Mouse (Mus musculus) CH12.LX (cell line): ENCODE measurements around the gene Lin7b. TPM values are rescaled to one million over a fixed set of nuclear protein-coding genes. Genes with fewer than 3 reads are reported as not detected.
"Not testable (repeated sequence)": the region's sequence is repeated elsewhere in the genome, so short reads cannot be mapped to it uniquely, and the experiment has no call there.

ENCODE experiments used
- DNase-seq: peaks from one replicate; pipeline ENCODE4 v3.0.0-alpha.2; 2013; ENCODE audit errors: extremely low read depth
- H3K27ac ChIP-seq: 2 replicates; pipeline ENCODE4 v1.5.1; 2012; ENCODE audit warnings: low read depth, mild to moderate bottlenecking, control low read depth, moderate library complexity; ENCODE audit not compliant: insufficient read depth
- H3K27me3 ChIP-seq: replicated peaks from 2 replicates; pipeline ENCODE3; 2012; ENCODE audit warnings: inconsistent platforms
- H3K36me3 ChIP-seq, 2 experiments: replicated peaks in 1 of 2; 2 replicates each; pipeline versions ENCODE3 to v1.6.1; 2012; ENCODE audit warnings: inconsistent platforms in 1 of 2, low read length in 1 of 2, mild to moderate bottlenecking in 1 of 2, mixed read lengths in 1 of 2, moderate library complexity in 1 of 2; ENCODE audit not compliant: control insufficient read depth in 1 of 2, insufficient read depth in 1 of 2
- H3K4me1 ChIP-seq, 2 experiments: 2 replicates each; pipeline ENCODE4 v1.6.1; 2012; ENCODE audit warnings: inconsistent platforms in 1 of 2, moderate library complexity in 1 of 2; ENCODE audit not compliant: insufficient read depth in 2 of 2, control insufficient read depth in 1 of 2
- H3K4me2 ChIP-seq: 2 replicates; pipeline ENCODE4 v1.6.1; 2012; ENCODE audit warnings: low read depth, mild to moderate bottlenecking, control low read depth; ENCODE audit not compliant: poor library complexity, insufficient read depth, severe bottlenecking
- H3K4me3 ChIP-seq, 3 experiments: fragments of 150-350 bp in 1 of 3; sonication (generic) in 1 of 3; replicated peaks in 1 of 3; 2 replicates each; pipeline versions ENCODE3 to v1.5.1; 2011 to 2012; ENCODE audit warnings: low read depth in 2 of 3, low read length in 2 of 3, mild to moderate bottlenecking in 2 of 3, moderate library complexity in 2 of 3, control low read depth in 1 of 3, improper control_type of control experiment in 1 of 3, inconsistent platforms in 1 of 3, mixed read lengths in 1 of 3; ENCODE audit not compliant: poor library complexity in 1 of 3
- H3K79me2 ChIP-seq: replicated peaks from 2 replicates; pipeline ENCODE4 v1.6.1; 2012; ENCODE audit warnings: mild to moderate bottlenecking, moderate library complexity; ENCODE audit not compliant: control insufficient read depth, poor library complexity, insufficient read depth, severe bottlenecking; ENCODE audit errors: extremely low read depth
- H3K9ac ChIP-seq: 2 replicates; pipeline ENCODE4 v1.6.1; 2012; ENCODE audit warnings: low read depth, mild to moderate bottlenecking, control low read depth, moderate library complexity; ENCODE audit not compliant: insufficient read depth
- H3K9me3 ChIP-seq: replicated peaks from 2 replicates; pipeline ENCODE3; 2012; ENCODE audit warnings: low read length, inconsistent platforms, mixed read lengths
- BHLHE40 ChIP-seq: IDR thresholded peaks from 2 replicates; pipeline ENCODE4 v1.6.1; 2011; ENCODE audit warnings: mild to moderate bottlenecking, low read depth, low read length, improper control_type of control experiment
- CTCF ChIP-seq, 2 experiments: IDR thresholded peaks in 1 of 2; conservative IDR thresholded peaks in 1 of 2; 2 replicates each; pipeline ENCODE4 v1.5.1; 2011 to 2012; ENCODE audit warnings: low read depth in 2 of 2, low read length in 2 of 2, improper control_type of control experiment in 1 of 2, inconsistent platforms in 1 of 2, mild to moderate bottlenecking in 1 of 2, moderate library complexity in 1 of 2
- ETS1 ChIP-seq: conservative IDR thresholded peaks from 2 replicates; pipeline ENCODE4 v1.6.1; 2012; ENCODE audit warnings: low read depth, mild to moderate bottlenecking, inconsistent platforms, low read length, improper control_type of control experiment, moderate library complexity
- HCFC1 ChIP-seq: IDR thresholded peaks from 2 replicates; pipeline ENCODE4 v1.6.1; 2012; ENCODE audit warnings: low read depth, mild to moderate bottlenecking, inconsistent platforms, low read length, improper control_type of control experiment
- MAFK ChIP-seq: IDR thresholded peaks from 2 replicates; pipeline ENCODE4 v1.6.1; 2011; ENCODE audit warnings: low read length, improper control_type of control experiment; ENCODE audit not compliant: insufficient replicate concordance
- POLR2AphosphoS2 ChIP-seq: IDR thresholded peaks from 2 replicates; pipeline ENCODE4 v1.6.1; 2011; ENCODE audit warnings: low read depth, low read length, improper control_type of control experiment
- dilution Hi-C: fragments of 300-500 bp; cut with MboI; formaldehyde crosslinking; loops from 2 replicates; pipeline ENCODE4 v1.14.3; 2020; ENCODE audit warnings: low sequenced_read_pairs; ENCODE audit not compliant: extremely low pct_unique_long_range_greater_than_20kb, extremely low pct_ligation_motif_present
- in situ Hi-C: fragments of 300-500 bp; cut with MboI; formaldehyde crosslinking; loops from 3 replicates; pipeline ENCODE4 v1.14.3; 2019; ENCODE audit warnings: low sequenced_read_pairs, low pct_ligation_motif_present, low pct_unique_long_range_greater_than_20kb, mixed read lengths
- polyA plus RNA-seq: library from polyadenylated mRNA; unstranded; fragments of >175 nt; gene quantifications from 2 replicates; pipeline ENCODE4 v1.2.1, GENCODE M21; 2012; ENCODE audit warnings: low read depth; ENCODE audit not compliant: insufficient read length
- total RNA-seq, 2 experiments: library from RNA; depleted of rRNA; stranded (reverse); fragments of 300-350 nt in 1 of 2; fragments of >200 nt in 1 of 2; gene quantifications; 2 replicates each; pipeline ENCODE4 v1.2.3; 2012 to 2014

Gene Lin7b
- total and polyA plus RNA-seq, 3 experiments: 3.8 to 10.4 (median 4.4) TPM

- TF ChIP-seq POLR2AphosphoS2 (no peak), BHLHE40 (no peak), ETS1 (no peak)
- in situ Hi-C loops (no loop called here), dilution Hi-C loops (no loop called here)
- H3K9ac ChIP-seq: no peak overlapping the region
- H3K27me3 ChIP-seq: peaks cover 15% of the 10 kb centered on the region
- peaks cover 0 to 13% of the 10 kb centered on the region in 2 experiments; a peak in 2 of 4 replicates for H3K4me1 ChIP-seq
- peaks cover 4% of the 10 kb centered on the region for H3K9me3 ChIP-seq
- H3K27ac ChIP-seq: no peak overlapping the region
- H3K79me2 ChIP-seq: no peaks in the 10 kb centered on the region
- H3K36me3 ChIP-seq: no peaks in the 10 kb centered on the region
- H3K4me2 ChIP-seq: no peak overlapping the region
- H3K4me3 ChIP-seq: no peak overlapping the region
- DNase-seq: no peak
Measured at GRCm38 (mm10) chr7:45401521-45402085, 31.2 kb upstream of the Lin7b start.

GRCm38 (mm10) chr7:45396787-45397186, 26.4 kb upstream of the Lin7b start:
- H3K79me2 ChIP-seq: peaks cover 36% of the 10 kb centered on the region
- DNase-seq: no peak
- H3K9ac ChIP-seq: no peak overlapping the region; the same call in 1 of the 2 replicates
- no peaks in the 10 kb centered on the region for H3K9me3 ChIP-seq
- H3K36me3 ChIP-seq: peaks cover 16 to 28% of the 10 kb centered on the region in 2 experiments
- H3K4me3 ChIP-seq: no peak overlapping the region
- TF ChIP-seq HCFC1: no peak
- no peak for TF ChIP-seq POLR2AphosphoS2
- TF ChIP-seq MAFK: peak; percentile 56
- H3K27me3 ChIP-seq: no peaks in the 10 kb centered on the region
- dilution Hi-C loops (no loop called here), in situ Hi-C loops (loop anchor here (10.0 kb wide), 1 partner anchor 92 kb away; no protein-coding TSS in a partner anchor)
- H3K27ac ChIP-seq: no peak overlapping the region
- H3K4me2 ChIP-seq: no peak overlapping the region
- peaks cover 0 to 23% of the 10 kb centered on the region in 2 experiments; a peak in 2 of 4 replicates for H3K4me1 ChIP-seq

- dilution Hi-C loops, DNase-seq, H3K4me2 ChIP-seq, H3K9me3 ChIP-seq, H3K27me3 ChIP-seq: not testable (repeated sequence)
- peak in 1 of 2 experiments; percentile 30; a peak in 2 of 4 replicates for TF ChIP-seq CTCF (conservative IDR thresholded peaks at IDR 0.05 in 1 of 2, IDR thresholded peaks at IDR 0.05 in 1 of 2; ENCODE audit: low read depth in 2 of 2, low read length in 2 of 2)
- Histone ChIP-seq H3K9ac (peak overlapping the region; percentile 68), H3K79me2 (peaks cover 39% of the 10 kb centered on the region), H3K4me1 (peaks cover 0 to 24% of the 10 kb centered on the region in 2 experiments; a peak in 2 of 4 replicates), H3K36me3 (peaks cover 19 to 32% of the 10 kb centered on the region in 2 experiments), H3K27ac (peak overlapping the region; percentile 74; the same call in 1 of the 2 replicates), H3K4me3 (peak overlapping the region; percentile 61 to 89 (median 64))
- in situ Hi-C loops: loop anchor here (10.0 kb wide), 1 partner anchor 92 kb away; no protein-coding TSS in a partner anchor
Measured at GRCm38 (mm10) chr7:45396337-45396775, 26.0 kb upstream of the Lin7b start.
